ENCODE assay signal across 8 mouse cellular contexts in the genomic region with DNA sequence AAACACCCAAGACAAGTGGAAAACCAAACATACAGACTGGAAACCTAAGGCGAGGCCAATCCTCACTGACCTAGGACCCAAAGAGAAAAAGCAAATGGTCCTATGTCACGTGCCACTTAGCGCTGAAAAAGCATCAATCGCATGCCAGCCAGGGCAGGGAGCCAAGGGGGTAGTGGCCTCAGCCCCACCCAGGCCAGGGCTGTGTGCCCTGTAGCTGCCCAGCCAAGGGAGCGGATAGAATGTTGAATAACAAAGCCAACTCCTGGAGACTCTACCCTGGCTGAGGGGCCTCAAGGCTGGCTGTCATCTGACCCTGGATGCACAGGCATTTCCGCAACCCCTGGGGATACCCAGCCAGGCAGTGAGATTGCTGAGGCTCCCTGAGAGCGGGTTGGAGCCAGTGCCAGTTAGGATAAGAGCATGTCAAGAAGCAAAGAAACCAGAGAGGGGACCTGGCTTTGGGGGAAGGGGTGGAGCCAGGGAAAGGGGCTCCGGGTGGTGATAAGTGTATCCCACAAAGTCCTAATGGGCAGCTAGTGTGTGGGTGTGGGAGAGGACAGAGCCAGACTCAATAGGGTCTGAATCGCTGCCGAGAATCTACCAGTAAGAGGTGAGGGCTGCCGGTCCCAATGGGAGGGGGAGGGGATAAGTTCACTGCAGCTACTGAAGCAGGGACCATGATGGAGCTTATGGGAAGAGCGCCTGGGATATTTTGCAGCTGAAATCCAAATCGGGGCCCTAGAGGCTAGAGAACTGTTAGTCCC. TPM values are rescaled to one million over a fixed set of nuclear protein-coding genes. Genes with fewer than 3 reads are reported as not detected.
A peak's percentile ranks its signal among the peaks of the same experiment; 100 is the strongest.
DNase-seq lines count a peak whose midpoint lies in the region; ATAC-seq lines count a peak whose summit lies in the region.

No protein-coding gene starts in this region.

- peaks cover 8% of the 10 kb centered on the region; the same call in 1 of the 2 replicates for H3K27me3 ChIP-seq in forebrain, embryonic 15.5 days
- peaks cover 4% of the 10 kb centered on the region; the same call in 1 of the 2 replicates for H3K27me3 ChIP-seq in hindbrain, embryonic 11.5 days (ENCODE audit: control insufficient read depth, insufficient read depth, low read length)
- H3K27me3 ChIP-seq in stomach, embryonic 15.5 days (replicated peaks): 0 out of 2 replicates have a peak, but pooled peaks cover 5% of the 10 kb centered on the region

- no peaks in the 10 kb centered on the region for H3K36me3 ChIP-seq in forebrain, embryonic 15.5 days
- no peaks in the 10 kb centered on the region for H3K36me3 ChIP-seq in hindbrain, embryonic 11.5 days (ENCODE audit: control insufficient read depth, insufficient read depth, low read length)
- H3K36me3 ChIP-seq in macrophage (ENCODE audit: inconsistent target): 0 out of 2 replicates have a peak, but pooled peaks cover 1% of the 10 kb centered on the region
- 0 out of 2 replicates have a peak, but pooled peaks cover 5% of the 10 kb centered on the region for H3K36me3 ChIP-seq in stomach, embryonic 15.5 days

- 0 out of 2 replicates have a peak, but pooled peaks have one; percentile 5 for ATAC-seq in frontal cortex, adult (ENCODE audit: low TSS enrichment)
- ATAC-seq in forebrain, embryonic 15.5 days (replicated peaks): peak; percentile 1; the same call in 1 of the 2 replicates
- ATAC-seq in hindbrain, embryonic 11.5 days (ENCODE audit: low FRiP score): no peak
- ATAC-seq in stomach, embryonic 15.5 days (ENCODE audit: insufficient read depth, low FRiP score, low read depth): no peak

- H3K4me3 ChIP-seq in brown adipose tissue, adult 24 weeks (ENCODE audit: insufficient read depth, low read depth, low read length): peak overlapping the region; percentile 88
- H3K4me3 ChIP-seq in forebrain, embryonic 15.5 days: peak overlapping the region; percentile 88
- peak overlapping the region; percentile 80 for H3K4me3 ChIP-seq in hindbrain, embryonic 11.5 days (ENCODE audit: low read depth, low read length)
- H3K4me3 ChIP-seq in macrophage (ENCODE audit: inconsistent target): peak overlapping the region; percentile 99
- peak overlapping the region; percentile 93 for H3K4me3 ChIP-seq in stomach, embryonic 15.5 days (replicated peaks)

- peaks cover 22% of the 10 kb centered on the region for H3K4me1 ChIP-seq in brown adipose tissue, adult 24 weeks (ENCODE audit: control insufficient read depth, insufficient read depth, insufficient read length, low read length)
- peaks cover 28% of the 10 kb centered on the region for H3K4me1 ChIP-seq in forebrain, embryonic 15.5 days
- H3K4me1 ChIP-seq in hindbrain, embryonic 11.5 days (replicated peaks; ENCODE audit: control insufficient read depth, insufficient read depth, low read length): peaks cover 4% of the 10 kb centered on the region; the same call in 1 of the 2 replicates
- H3K4me1 ChIP-seq in stomach, embryonic 15.5 days: peaks cover 38% of the 10 kb centered on the region

- peak overlapping the region; percentile 83 for H3K9ac ChIP-seq in forebrain, embryonic 15.5 days (replicated peaks)
- peak overlapping the region; percentile 83 for H3K9ac ChIP-seq in hindbrain, embryonic 11.5 days (ENCODE audit: low read depth, low read length)
- H3K9ac ChIP-seq in stomach, embryonic 15.5 days: peak overlapping the region; percentile 97; the same call in 1 of the 2 replicates

- no peak for DNase-seq in frontal cortex, postnatal 25 days (ENCODE audit: low spot score in 2 of 2)
- peak; percentile 28 for DNase-seq in hindbrain, embryonic 11.5 days (ENCODE audit: low spot score)
- DNase-seq in layer of hippocampus, adult 9-10 months (ENCODE audit: low spot score): peak; percentile 30

- no peaks in the 10 kb centered on the region for H3K9me3 ChIP-seq in forebrain, embryonic 15.5 days
- no peaks in the 10 kb centered on the region for H3K9me3 ChIP-seq in hindbrain, embryonic 11.5 days (ENCODE audit: control insufficient read depth, low read length)
- H3K9me3 ChIP-seq in stomach, embryonic 15.5 days: no peaks in the 10 kb centered on the region

- WGBS in forebrain, embryonic 15.5 days: 21% methylated on average over 13 of the region's 13 CpGs
- WGBS in hindbrain, embryonic 11.5 days: 18% methylated on average over 13 of the region's 13 CpGs
- 47% methylated on average over 13 of the region's 13 CpGs for WGBS in macrophage (ENCODE audit: missing documents)
- WGBS in stomach, embryonic 15.5 days: 23% methylated on average over 13 of the region's 13 CpGs

- peak overlapping the region; percentile 88 for H3K4me2 ChIP-seq in forebrain, embryonic 15.5 days (replicated peaks)
- H3K4me2 ChIP-seq in hindbrain, embryonic 11.5 days (replicated peaks; ENCODE audit: low read depth, low read length): peak overlapping the region; percentile 79
- H3K4me2 ChIP-seq in stomach, embryonic 15.5 days: peak overlapping the region; percentile 91

- peak overlapping the region; percentile 22; the same call in 1 of the 2 replicates for H3K27ac ChIP-seq in brown adipose tissue, adult 24 weeks (replicated peaks; ENCODE audit: low read depth, low read length)
- no peak overlapping the region for H3K27ac ChIP-seq in forebrain, embryonic 15.5 days (replicated peaks)
- no peak overlapping the region; the same call in 1 of the 2 replicates for H3K27ac ChIP-seq in hindbrain, embryonic 11.5 days (ENCODE audit: low read depth, low read length)
- H3K27ac ChIP-seq in macrophage: peak overlapping the region; percentile 97
- peak overlapping the region; percentile 73 for H3K27ac ChIP-seq in stomach, embryonic 15.5 days

- H3K79me2 ChIP-seq in macrophage (ENCODE audit: inconsistent target): peaks cover 58% of the 10 kb centered on the region

RNA-seq across cellular contexts. Expression of a gene that starts 1.3 kb away (rescaled TPM):
- 1.3 TPM in 1 of 2 replicates, not detected in the other for polyA plus RNA-seq in brown adipose tissue, adult 24 weeks (2012; ENCODE audit: insufficient read depth, insufficient read length, missing spikeins)
- 8.6 and 12.3 TPM in 2 replicates for polyA plus RNA-seq in forebrain, embryonic 15.5 days (2015; fragmentation: Nextera tagmentation; extraction: Ambion mirVana)
- 4.0 and 8.4 TPM in 2 replicates for polyA plus RNA-seq in hindbrain, embryonic 11.5 days (2014; fragmentation: Nextera tagmentation; extraction: Ambion mirVana)
- not detected for total RNA-seq in macrophage (2018; cell fraction: chromatin; rRNA removed)
- total RNA-seq in macrophage (2018; cell fraction: cytosol; rRNA removed): under 1 TPM in 10 of 26 experiments, not detected in 16; 0.09 to 0.43 (median 0.13) TPM
- 1 to 10 TPM in 1 of 26 experiments, under 1 TPM in 2, not detected in 23; 0.35 to 1.7 (median 0.48) TPM for total RNA-seq in macrophage (2018; cell fraction: nucleus; rRNA removed)
- polyA plus RNA-seq in macrophage (2018): not detected in 3 replicates
- 3.5 and 9.6 TPM in 2 replicates for polyA plus RNA-seq in stomach, embryonic 15.5 days (2015; fragmentation: Nextera tagmentation; extraction: Ambion mirVana)

RNA-seq across cellular contexts. Expression of a gene that starts 28.1 kb away (rescaled TPM):
- polyA plus RNA-seq in brown adipose tissue, adult 24 weeks (2012; ENCODE audit: insufficient read depth, insufficient read length, missing spikeins): 113 and 141 TPM in 2 replicates
- 267 and 269 TPM in 2 replicates for polyA plus RNA-seq in forebrain, embryonic 15.5 days (2015; fragmentation: Nextera tagmentation; extraction: Ambion mirVana)
- 237 and 257 TPM in 2 replicates for polyA plus RNA-seq in hindbrain, embryonic 11.5 days (2014; fragmentation: Nextera tagmentation; extraction: Ambion mirVana)
- total RNA-seq in macrophage (2018; cell fraction: chromatin; rRNA removed): 10 to 100 TPM; 43.1 to 85.5 (median 59.3) TPM
- 100 to 1,000 TPM; 142 to 211 (median 167) TPM for total RNA-seq in macrophage (2018; cell fraction: cytosol; rRNA removed)
- total RNA-seq in macrophage (2018; cell fraction: nucleus; rRNA removed): 10 to 100 TPM; 35.1 to 99.4 (median 64.2) TPM
- 152 to 209 TPM (median 172 TPM) in 3 replicates for polyA plus RNA-seq in macrophage (2018)
- polyA plus RNA-seq in stomach, embryonic 15.5 days (2015; fragmentation: Nextera tagmentation; extraction: Ambion mirVana): 250 and 281 TPM in 2 replicates

RNA-seq across cellular contexts. Expression of a gene that starts 28.7 kb away (rescaled TPM):
- 226 and 227 TPM in 2 replicates for polyA plus RNA-seq in brown adipose tissue, adult 24 weeks (2012; ENCODE audit: insufficient read depth, insufficient read length, missing spikeins)
- 1.6 and 1.8 TPM in 2 replicates for polyA plus RNA-seq in forebrain, embryonic 15.5 days (2015; fragmentation: Nextera tagmentation; extraction: Ambion mirVana)
- 1.5 and 3.1 TPM in 2 replicates for polyA plus RNA-seq in hindbrain, embryonic 11.5 days (2014; fragmentation: Nextera tagmentation; extraction: Ambion mirVana)
- 10 to 100 TPM; 13.7 to 87.4 (median 42.2) TPM for total RNA-seq in macrophage (2018; cell fraction: chromatin; rRNA removed)
- 100 to 1,000 TPM in 12 of 26 experiments, 10 to 100 TPM in 14; 30.7 to 271 (median 98.7) TPM for total RNA-seq in macrophage (2018; cell fraction: cytosol; rRNA removed)
- total RNA-seq in macrophage (2018; cell fraction: nucleus; rRNA removed): 100 to 1,000 TPM in 19 of 26 experiments, 10 to 100 TPM in 7; 25.3 to 303 (median 156) TPM
- polyA plus RNA-seq in macrophage (2018): 4.8 to 33.5 TPM (median 23.5 TPM) in 3 replicates
- 18.4 and 25.4 TPM in 2 replicates for polyA plus RNA-seq in stomach, embryonic 15.5 days (2015; fragmentation: Nextera tagmentation; extraction: Ambion mirVana)

RNA-seq across cellular contexts. Expression of a gene that starts 29.6 kb away (rescaled TPM):
- polyA plus RNA-seq in brown adipose tissue, adult 24 weeks (2012; ENCODE audit: insufficient read depth, insufficient read length, missing spikeins): 12.7 and 19.3 TPM in 2 replicates
- polyA plus RNA-seq in forebrain, embryonic 15.5 days (2015; fragmentation: Nextera tagmentation; extraction: Ambion mirVana): 30.1 and 31.5 TPM in 2 replicates
- 27.5 and 34.0 TPM in 2 replicates for polyA plus RNA-seq in hindbrain, embryonic 11.5 days (2014; fragmentation: Nextera tagmentation; extraction: Ambion mirVana)
- 100 to 1,000 TPM in 7 of 26 experiments, 10 to 100 TPM in 19; 41.8 to 182 (median 85.4) TPM for total RNA-seq in macrophage (2018; cell fraction: chromatin; rRNA removed)
- 100 to 1,000 TPM; 103 to 247 (median 137) TPM for total RNA-seq in macrophage (2018; cell fraction: cytosol; rRNA removed)
- 100 to 1,000 TPM in 25 of 26 experiments, 10 to 100 TPM in 1; 73.5 to 264 (median 143) TPM for total RNA-seq in macrophage (2018; cell fraction: nucleus; rRNA removed)
- polyA plus RNA-seq in macrophage (2018): 165 to 276 TPM (median 174 TPM) in 3 replicates
- 40.8 and 43.8 TPM in 2 replicates for polyA plus RNA-seq in stomach, embryonic 15.5 days (2015; fragmentation: Nextera tagmentation; extraction: Ambion mirVana)

Comparison
In these comparisons a context has a peak if more than half of its experiments do, and no peak if none do; other contexts are left out.
1. ATAC-seq: peak in frontal cortex, adult (single experiment) and forebrain, embryonic 15.5 days (single experiment); none in hindbrain, embryonic 11.5 days (single experiment) and stomach, embryonic 15.5 days (single experiment).
2. DNase-seq: peak in hindbrain, embryonic 11.5 days (single experiment) and layer of hippocampus, adult 9-10 months (single experiment); none in frontal cortex, postnatal 25 days (0 of 2).
3. H3K27ac ChIP-seq: peak in brown adipose tissue, adult 24 weeks (single experiment), macrophage (single experiment) and stomach, embryonic 15.5 days (single experiment); none in forebrain, embryonic 15.5 days (single experiment) and hindbrain, embryonic 11.5 days (single experiment).
4. Peak in every context shown above with its lines, with median percentiles within 50 percentile points of each other: H3K4me3 ChIP-seq, H3K4me2 ChIP-seq and H3K9ac ChIP-seq.